Mouse (Mus musculus) liver, adult 2 months (tissue): ENCODE results near the gene Cxcr5.

Source experiments
- CTCF ChIP-seq: fragments of 200-500 bp; IDR thresholded peaks from 2 replicates; pipeline ENCODE4 v1.5.1; 2011; ENCODE audit warnings: low read depth, low read length, control low read depth
- POLR2A ChIP-seq: fragments of 200-500 bp; IDR thresholded peaks from 2 replicates; pipeline ENCODE4 v1.6.1; 2011; ENCODE audit warnings: low read length, control low read depth; ENCODE audit not compliant: insufficient read depth; ENCODE audit errors: extremely low read depth

- TF ChIP-seq CTCF (no peak), POLR2A (no peak)
These were observed 21.8 kb downstream of the Cxcr5 start for GRCm38 (mm10) chr9:44539816-44540421.
